ENCODE assay signal across 8 mouse cellular contexts in the genomic region with DNA sequence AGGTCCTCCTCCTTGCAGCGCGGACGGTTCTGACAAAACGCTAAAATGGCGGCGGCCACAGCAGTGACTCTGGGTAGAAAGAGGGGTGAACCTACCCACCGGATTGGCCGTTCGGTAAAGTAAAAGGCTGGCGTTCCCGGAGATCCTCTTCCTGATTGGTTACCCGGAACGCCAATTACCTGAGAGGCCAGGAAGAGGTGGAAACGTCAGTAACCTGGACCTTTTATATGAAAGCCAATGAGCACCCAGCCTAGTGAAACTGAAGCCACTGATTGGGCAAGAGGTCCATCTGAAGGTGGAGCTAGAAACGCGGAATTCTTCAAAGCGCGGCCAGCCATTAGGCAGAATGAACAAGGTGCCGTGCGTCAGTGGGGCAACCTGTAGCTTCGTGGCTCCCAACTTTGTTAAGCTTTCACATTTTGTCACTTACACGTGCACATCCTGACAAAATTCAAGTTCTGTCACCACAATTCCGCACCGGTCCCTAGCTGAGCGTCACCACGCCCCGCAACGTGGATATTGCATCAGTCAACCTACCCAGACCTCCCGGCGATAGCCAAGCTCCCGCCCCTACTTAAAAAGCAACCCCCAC. TPM values are rescaled to one million over a fixed set of nuclear protein-coding genes. Genes with fewer than 3 reads are reported as not detected.
DNase-seq lines count a peak whose midpoint lies in the region; ATAC-seq and TF ChIP-seq lines count a peak whose summit lies in the region.

A gene (minus strand): TSS at position 71 of the 592 bp plus-strand sequence.

- peak; percentile 100 for DNase-seq in 416B (ENCODE audit: low read depth)
- DNase-seq in heart, adult 8-10 months (ENCODE audit: low spot score) = peak; percentile 100
- peak; percentile 100 for DNase-seq in kidney, adult 9 months
- peak; percentile 99 for DNase-seq in limb, embryonic 14.5 days (ENCODE audit: low spot score)
- peak; percentile 100 for DNase-seq in midbrain, postnatal 0 days (ENCODE audit: low spot score)
- DNase-seq in spleen, postnatal 14 days (ENCODE audit: low spot score in 2 of 2) = peak; percentile 91 to 94

- peaks cover 36% of the 10 kb centered on the region for H3K36me3 ChIP-seq in embryonic facial prominence, embryonic 15.5 days
- peaks cover 47% of the 10 kb centered on the region for H3K36me3 ChIP-seq in limb, embryonic 14.5 days (ENCODE audit: control insufficient read depth, insufficient read depth, low read length)
- H3K36me3 ChIP-seq in midbrain, postnatal 0 days (ENCODE audit: insufficient read depth, low read length) = peaks cover 6% of the 10 kb centered on the region; the same call in 1 of the 2 replicates

- peak within 1 kb of the TSS; percentile 51 for H3K27ac ChIP-seq in bone marrow, adult 2 months (ENCODE audit: control insufficient read depth, insufficient read depth, low read depth, low read length, poor library complexity)
- H3K27ac ChIP-seq in embryonic facial prominence, embryonic 15.5 days (replicated peaks) = peak within 1 kb of the TSS; percentile 89
- peak within 1 kb of the TSS; percentile 73 for H3K27ac ChIP-seq in limb, embryonic 14.5 days (replicated peaks; ENCODE audit: low read depth, low read length)
- peak within 1 kb of the TSS; percentile 86 for H3K27ac ChIP-seq in midbrain, postnatal 0 days (ENCODE audit: low read depth, low read length)

- no peak for TF ChIP-seq CTCF in bone marrow, adult 2 months (IDR thresholded peaks at IDR 0.05; ENCODE audit: control insufficient read depth, insufficient read depth, low read length)
- no peak for TF ChIP-seq CTCF in midbrain, postnatal 0 days (IDR thresholded peaks at IDR 0.05)

- no peaks in the 10 kb centered on the region; the same call in 1 of the 2 replicates for H3K4me1 ChIP-seq in bone marrow, adult 2 months (ENCODE audit: control insufficient read depth, insufficient read depth, low read length)
- peaks cover 34% of the 10 kb centered on the region for H3K4me1 ChIP-seq in embryonic facial prominence, embryonic 15.5 days
- H3K4me1 ChIP-seq in limb, embryonic 14.5 days (ENCODE audit: control insufficient read depth, insufficient read depth, low read length) = peaks cover 23% of the 10 kb centered on the region
- H3K4me1 ChIP-seq in midbrain, postnatal 0 days (ENCODE audit: insufficient read depth, low read length) = peaks cover 13% of the 10 kb centered on the region; the same call in 1 of the 2 replicates

- H3K9me3 ChIP-seq in embryonic facial prominence, embryonic 15.5 days (replicated peaks) = no peaks in the 10 kb centered on the region
- no peaks in the 10 kb centered on the region for H3K9me3 ChIP-seq in limb, embryonic 14.5 days (ENCODE audit: control insufficient read depth, low read length)
- H3K9me3 ChIP-seq in midbrain, postnatal 0 days (ENCODE audit: low read length) = no peaks in the 10 kb centered on the region

- under 1% methylated on average over 31 of the region's 31 CpGs for WGBS in bone marrow, adult 2 months
- WGBS in embryonic facial prominence, embryonic 15.5 days = under 1% methylated on average over 31 of the region's 31 CpGs
- WGBS in limb, embryonic 14.5 days = under 1% methylated on average over 31 of the region's 31 CpGs
- under 1% methylated on average over 31 of the region's 31 CpGs for WGBS in midbrain, postnatal 0 days

- TF ChIP-seq POLR2A in bone marrow, adult 2 months (IDR thresholded peaks at IDR 0.05; ENCODE audit: borderline replicate concordance, control insufficient read depth, low read depth, low read length) = 0 out of 2 replicates have a peak, but pooled peaks have one; percentile 35
- TF ChIP-seq POLR2A in limb, embryonic 14.5 days (IDR thresholded peaks at IDR 0.05; ENCODE audit: borderline replicate concordance, extremely low read depth, insufficient read depth, insufficient read length) = peak; percentile 55; the same call in 1 of the 2 replicates

- peak within 1 kb of the TSS; percentile 75 for H3K4me2 ChIP-seq in embryonic facial prominence, embryonic 15.5 days (replicated peaks)
- H3K4me2 ChIP-seq in limb, embryonic 14.5 days (replicated peaks; ENCODE audit: low read depth, low read length, severe bottlenecking) = peak within 1 kb of the TSS; percentile 72
- peak within 1 kb of the TSS; percentile 66 for H3K4me2 ChIP-seq in midbrain, postnatal 0 days (ENCODE audit: low read depth, low read length, poor library complexity, severe bottlenecking)

- peak within 1 kb of the TSS; percentile 63 for H3K9ac ChIP-seq in embryonic facial prominence, embryonic 15.5 days
- H3K9ac ChIP-seq in limb, embryonic 14.5 days (ENCODE audit: low read depth, low read length, severe bottlenecking) = peak within 1 kb of the TSS; percentile 71
- peak within 1 kb of the TSS; percentile 79 for H3K9ac ChIP-seq in midbrain, postnatal 0 days (replicated peaks; ENCODE audit: low read length, poor library complexity, severe bottlenecking)

- no peaks in the 10 kb centered on the region for H3K27me3 ChIP-seq in embryonic facial prominence, embryonic 15.5 days
- no peaks in the 10 kb centered on the region for H3K27me3 ChIP-seq in limb, embryonic 14.5 days (ENCODE audit: control insufficient read depth, insufficient read depth, low read length)
- no peaks in the 10 kb centered on the region for H3K27me3 ChIP-seq in midbrain, postnatal 0 days (ENCODE audit: insufficient read depth, low read length)

- ATAC-seq in embryonic facial prominence, embryonic 15.5 days (ENCODE audit: insufficient number of reproducible peaks, low FRiP score, low TSS enrichment, low read depth) = peak; percentile 96
- peak; percentile 99 for ATAC-seq in limb, embryonic 14.5 days (ENCODE audit: low FRiP score, low read depth)
- peak; percentile 99 for ATAC-seq in midbrain, postnatal 0 days (ENCODE audit: low FRiP score)

- H3K4me3 ChIP-seq in bone marrow, adult 2 months (replicated peaks; ENCODE audit: control insufficient read depth, low read depth, low read length) = peak within 1 kb of the TSS; percentile 87
- H3K4me3 ChIP-seq in embryonic facial prominence, embryonic 15.5 days (replicated peaks) = peak within 1 kb of the TSS; percentile 74
- H3K4me3 ChIP-seq in limb, embryonic 14.5 days (replicated peaks; ENCODE audit: low read length) = peak within 1 kb of the TSS; percentile 80
- peak within 1 kb of the TSS; percentile 73 for H3K4me3 ChIP-seq in midbrain, postnatal 0 days (ENCODE audit: low read depth, low read length)

RNA-seq across cellular contexts. Expression of the gene that starts here (rescaled TPM):
- 19.9 and 30.3 TPM in 2 replicates for polyA plus RNA-seq in bone marrow, adult 2 months (2011; ENCODE audit: insufficient read depth, insufficient read length, low replicate concordance, missing spikeins)
- 66.5 and 70.2 TPM in 2 replicates for polyA plus RNA-seq in embryonic facial prominence, embryonic 15.5 days (2015; fragmentation: Nextera tagmentation; extraction: Ambion mirVana)
- 10 to 100 TPM; 38.2 to 44.5 (median 43.4) TPM for total RNA-seq in heart, adult 8-10 months (2022)
- 107 and 111 TPM in 2 replicates for polyA plus RNA-seq in limb, embryonic 14.5 days (2012; rRNA removed)
- polyA plus RNA-seq in limb, embryonic 14.5 days (2014; fragmentation: Nextera tagmentation; extraction: Ambion mirVana) = 78.9 and 82.6 TPM in 2 replicates
- total RNA-seq in midbrain, postnatal 0 days (2014; rRNA removed) = 90.5 and 97.4 TPM in 2 replicates
- 39.0 and 40.0 TPM in 2 replicates for polyA plus RNA-seq in midbrain, postnatal 0 days (2015; fragmentation: Nextera tagmentation; extraction: Ambion mirVana)

Comparison
In these comparisons a context has a peak if more than half of its experiments do, and no peak if none do; other contexts are left out.
1. Peak in every context shown above with its lines: DNase-seq, ATAC-seq, H3K4me3 ChIP-seq and H3K27ac ChIP-seq.